In genomic region chr17:46776087-46776486, GRCm38 (mm10) we compare ENCODE assay signal across 30 mouse cellular contexts. TPM values are rescaled to one million over a fixed set of nuclear protein-coding genes. Genes with fewer than 3 reads are reported as not detected.
A peak's percentile ranks its signal among the peaks of the same experiment; 100 is the strongest.
DNase-seq lines count a peak whose midpoint lies in the region; ATAC-seq and TF ChIP-seq lines count a peak whose summit lies in the region.
"Had no signal": no experiment of that assay in that cellular context is flagged by ENCODE, and none has a peak within 500 bp of the region (broad histone marks: within the 10 kb centered on the region; RNA-seq: fewer than 3 reads in every experiment).

No protein-coding gene starts in this region.

- TF ChIP-seq POLR2A in lung, adult 2 months (IDR thresholded peaks at IDR 0.05; ENCODE audit: borderline replicate concordance, extremely low read depth, low read depth, low read length) = no peak
- 0 out of 4 replicates have a peak, but pooled peaks of 1 of the 2 experiments have one; percentile 39 for TF ChIP-seq POLR2A in MEL (IDR thresholded peaks at IDR 0.05; ENCODE audit: control insufficient read depth in 1 of 2, insufficient read depth in 1 of 2, low read depth in 1 of 2, low read length in 2 of 2, poor library complexity in 1 of 2)

- H3K4me3 ChIP-seq in lung, embryonic 14.5 days (ENCODE audit: low read depth, low read length) = no peak overlapping the region
- no peak overlapping the region for H3K4me3 ChIP-seq in lung, adult 2 months (replicated peaks; ENCODE audit: extremely low read depth, low read depth, low read length)
- H3K4me3 ChIP-seq in lung, postnatal 0 days (ENCODE audit: low read depth, low read length) = no peak overlapping the region
- H3K4me3 ChIP-seq in MEL (ENCODE audit: control insufficient read depth in 1 of 2, insufficient read depth in 1 of 2, low read depth in 2 of 2, low read length in 2 of 2) = no peak overlapping the region
- H3K4me3 ChIP-seq in stomach, embryonic 16.5 days (replicated peaks; ENCODE audit: low read length) = no peak overlapping the region
- H3K4me3 ChIP-seq: embryonic facial prominence, embryonic 12.5 days; embryonic facial prominence, embryonic 15.5 days; gastrocnemius, adult 2 months; heart, adult 2 months; heart, embryonic 10.5 days; heart, embryonic 13.5 days had no signal

- no peak overlapping the region for H3K4me2 ChIP-seq in lung, embryonic 14.5 days
- no peak overlapping the region for H3K4me2 ChIP-seq in lung, postnatal 0 days (replicated peaks; ENCODE audit: low read depth, low read length)
- H3K4me2 ChIP-seq in stomach, embryonic 16.5 days (ENCODE audit: low read depth, low read length) = no peak overlapping the region
- H3K4me2 ChIP-seq: embryonic facial prominence, embryonic 12.5 days; embryonic facial prominence, embryonic 15.5 days; heart, embryonic 13.5 days; hindbrain, embryonic 14.5 days had no signal

- ATAC-seq in lung, embryonic 14.5 days (ENCODE audit: insufficient read depth) = no peak
- ATAC-seq in lung, postnatal 0 days = no peak
- no peak for ATAC-seq in stomach, embryonic 16.5 days (ENCODE audit: insufficient read depth, low FRiP score)
- no peak for ATAC-seq in activated CD4-positive, CD25-positive, alpha-beta regulatory T cell, adult 4 months
- ATAC-seq: CD4-positive, CD25-positive, alpha-beta regulatory T cell, adult 4 months; forebrain, embryonic 14.5 days; forebrain, postnatal 0 days; Patski had no signal

- TF ChIP-seq CTCF in lung, embryonic 14.5 days (IDR thresholded peaks at IDR 0.05; ENCODE audit: low read depth) = no peak
- TF ChIP-seq CTCF in lung, adult 2 months (IDR thresholded peaks at IDR 0.05; ENCODE audit: insufficient read depth, low read length) = no peak
- no peak for TF ChIP-seq CTCF in lung, postnatal 0 days (IDR thresholded peaks at IDR 0.05)
- TF ChIP-seq CTCF in MEL (IDR thresholded peaks at IDR 0.05 in 2 of 3, conservative IDR thresholded peaks at IDR 0.05 in 1 of 3; ENCODE audit: control insufficient read depth in 1 of 3, insufficient read depth in 1 of 3, low read depth in 2 of 3, low read length in 3 of 3, poor library complexity in 1 of 3, severe bottlenecking in 1 of 3) = no peak

- H3K27ac ChIP-seq in lung, embryonic 14.5 days (ENCODE audit: low read depth) = peak overlapping the region; percentile 52
- H3K27ac ChIP-seq in lung, postnatal 0 days (ENCODE audit: low read length) = peak overlapping the region; percentile 60
- H3K27ac ChIP-seq in MEL (ENCODE audit: control insufficient read depth, low read depth, low read length) = no peak overlapping the region
- H3K27ac ChIP-seq in stomach, embryonic 16.5 days (ENCODE audit: low read length) = peak overlapping the region; percentile 26; the same call in 1 of the 2 replicates
- H3K27ac ChIP-seq: embryonic facial prominence, embryonic 12.5 days; embryonic facial prominence, embryonic 15.5 days; gastrocnemius, adult 2 months; heart, adult 2 months; heart, embryonic 10.5 days; heart, embryonic 13.5 days; hindbrain, embryonic 14.5 days had no signal

- peaks cover 15% of the 10 kb centered on the region for H3K79me2 ChIP-seq in MEL (ENCODE audit: control insufficient read depth, insufficient read depth, low read length, poor library complexity)

- peaks cover 5% of the 10 kb centered on the region; the same call in 1 of the 2 replicates for H3K4me1 ChIP-seq in lung, embryonic 14.5 days (ENCODE audit: insufficient read depth)
- H3K4me1 ChIP-seq in lung, adult 2 months (ENCODE audit: control insufficient read depth, insufficient read depth, low read length) = peaks cover 2% of the 10 kb centered on the region; the same call in 1 of the 2 replicates
- peaks cover 3% of the 10 kb centered on the region; the same call in 1 of the 2 replicates for H3K4me1 ChIP-seq in lung, postnatal 0 days (ENCODE audit: insufficient read depth, low read depth, low read length)
- H3K4me1 ChIP-seq in MEL (ENCODE audit: control insufficient read depth in 1 of 2, insufficient read depth in 2 of 2, low read length in 2 of 2) = peaks cover 0 to 11% of the 10 kb centered on the region in 2 experiments; a peak in 2 of 4 replicates
- peaks cover 18% of the 10 kb centered on the region for H3K4me1 ChIP-seq in stomach, embryonic 16.5 days (ENCODE audit: control insufficient read depth, insufficient read depth, low read length)

- no peak overlapping the region for H3K9ac ChIP-seq in lung, embryonic 14.5 days
- no peak overlapping the region for H3K9ac ChIP-seq in lung, postnatal 0 days (replicated peaks; ENCODE audit: low read depth)
- no peak overlapping the region for H3K9ac ChIP-seq in MEL (ENCODE audit: control insufficient read depth, low read depth, low read length, poor library complexity, severe bottlenecking)
- no peak overlapping the region for H3K9ac ChIP-seq in stomach, embryonic 16.5 days (ENCODE audit: low read length)
- H3K9ac ChIP-seq: embryonic facial prominence, embryonic 12.5 days; embryonic facial prominence, embryonic 15.5 days; forebrain, postnatal 0 days; heart, embryonic 13.5 days; hindbrain, embryonic 14.5 days had no signal

- no peaks in the 10 kb centered on the region for H3K27me3 ChIP-seq in lung, embryonic 14.5 days (ENCODE audit: insufficient read depth, low read length)
- no peaks in the 10 kb centered on the region for H3K27me3 ChIP-seq in lung, postnatal 0 days (replicated peaks; ENCODE audit: insufficient read depth, low read length)
- H3K27me3 ChIP-seq in MEL (ENCODE audit: control insufficient read depth in 1 of 2, insufficient read depth in 2 of 2, low read length in 2 of 2) = no peaks in the 10 kb centered on the region
- H3K27me3 ChIP-seq in stomach, embryonic 16.5 days (ENCODE audit: control insufficient read depth, insufficient read depth, low read length) = no peaks in the 10 kb centered on the region
- H3K27me3 ChIP-seq: embryonic facial prominence, embryonic 12.5 days; embryonic facial prominence, embryonic 15.5 days; heart, embryonic 13.5 days; Patski had no signal

- WGBS in lung, embryonic 14.5 days = 53% methylated on average over 3 of the region's 3 CpGs
- WGBS in lung, adult 2 months = 64% methylated on average over 3 of the region's 3 CpGs
- 50% methylated on average over 3 of the region's 3 CpGs for WGBS in lung, postnatal 0 days
- WGBS in stomach, embryonic 16.5 days = 38% methylated on average over 3 of the region's 3 CpGs

- H3K36me3 ChIP-seq in lung, embryonic 14.5 days (ENCODE audit: insufficient read depth) = peaks cover 69% of the 10 kb centered on the region
- H3K36me3 ChIP-seq in lung, postnatal 0 days (ENCODE audit: insufficient read depth, low read length) = peaks cover 41% of the 10 kb centered on the region; the same call in 1 of the 2 replicates
- H3K36me3 ChIP-seq in MEL (ENCODE audit: control insufficient read depth in 1 of 2, insufficient read depth in 2 of 2, low read length in 2 of 2) = peaks cover 5 to 6% of the 10 kb centered on the region in 2 experiments
- H3K36me3 ChIP-seq in stomach, embryonic 16.5 days (ENCODE audit: control insufficient read depth, insufficient read depth, low read length) = peaks cover 44% of the 10 kb centered on the region

- TF ChIP-seq EP300 in lung, postnatal 0 days (IDR thresholded peaks at IDR 0.05) = no peak
- TF ChIP-seq EP300 in MEL (IDR thresholded peaks at IDR 0.05; ENCODE audit: low read depth in 1 of 2, low read length in 2 of 2) = no peak

- DNase-seq in lung, embryonic 14.5 days = peak; percentile 27
- no peak for DNase-seq in lung, adult 2 months
- no peak for DNase-seq in lung, postnatal 0 days (ENCODE audit: low spot score)
- DNase-seq in lung, adult 18-20 months = no peak
- peak; percentile 28 for DNase-seq in MEL (ENCODE audit: low read depth, low spot score)
- no peak for DNase-seq in left cerebral cortex, postnatal 10 days (ENCODE audit: extremely low spot score in 1 of 2, low spot score in 2 of 2)
- DNase-seq: adrenal gland, adult 2 months; adrenal gland, postnatal 14 days; cerebellum, adult 11 months; cerebellum, adult 2 months; cerebellum, adult 9-11 months; cerebellum, postnatal 25 days; forebrain, postnatal 0 days; gastrocnemius, adult 2 months; gastrocnemius, postnatal 14 days; heart, adult 2 months; heart, postnatal 14 days; heart, postnatal 4 days had no signal

- H3K9me3 ChIP-seq in lung, embryonic 14.5 days (ENCODE audit: low read depth, low read length) = no peaks in the 10 kb centered on the region
- H3K9me3 ChIP-seq in lung, postnatal 0 days (ENCODE audit: low read length) = no peaks in the 10 kb centered on the region
- H3K9me3 ChIP-seq in MEL (replicated peaks; ENCODE audit: insufficient read depth, low read length) = no peaks in the 10 kb centered on the region
- no peaks in the 10 kb centered on the region for H3K9me3 ChIP-seq in stomach, embryonic 16.5 days (replicated peaks; ENCODE audit: control insufficient read depth, low read length)
- H3K9me3 ChIP-seq: embryonic facial prominence, embryonic 12.5 days; embryonic facial prominence, embryonic 15.5 days; heart, embryonic 10.5 days; heart, embryonic 13.5 days had no signal

- intact Hi-C loops in left cerebral cortex, postnatal 10 days (cut with DNase I) = no loop called here

- no peak for TF ChIP-seq RAD21 in MEL (IDR thresholded peaks at IDR 0.05; ENCODE audit: low read depth, low read length)

RNA-seq across cellular contexts. Expression of gene 2310039H08Rik, which starts 3.7 kb away (rescaled TPM):
- 58.2 and 64.7 TPM in 2 replicates for polyA plus RNA-seq in lung, embryonic 14.5 days (2014; fragmentation: Nextera tagmentation; extraction: Ambion mirVana)
- polyA plus RNA-seq in lung, adult 2 months (2012; rRNA removed) = 65.3 and 79.1 TPM in 2 replicates
- 73.9 and 80.1 TPM in 2 replicates for polyA plus RNA-seq in lung, postnatal 0 days (2015; fragmentation: Nextera tagmentation; extraction: Ambion mirVana)
- total RNA-seq in MEL (2012; rRNA removed) = 41.3 and 42.2 TPM in 2 replicates
- polyA plus RNA-seq in MEL (2012; ENCODE audit: insufficient read depth in 1 of 2, insufficient read length in 2 of 2, low read depth in 1 of 2, low replicate concordance in 2 of 2, missing spikeins in 1 of 2) = 10 to 100 TPM in 1 of 2 experiments, not detected in 1; 53.2 TPM
- polyA plus RNA-seq in stomach, embryonic 16.5 days (2015; fragmentation: Nextera tagmentation; extraction: Ambion mirVana) = 76.2 and 83.8 TPM in 2 replicates
- 10 to 100 TPM; 20.0 to 25.1 TPM for polyA plus RNA-seq in activated CD4-positive, CD25-positive, alpha-beta regulatory T cell, adult 4 months (2017; shearing (Covaris generic))
- 10 to 100 TPM; 13.4 to 14.5 TPM for total RNA-seq in left cerebral cortex, postnatal 10 days (2021)

RNA-seq across cellular contexts. Expression of gene Rpl7l1, which starts 6.4 kb away (rescaled TPM):
- 169 and 171 TPM in 2 replicates for polyA plus RNA-seq in lung, embryonic 14.5 days (2014; fragmentation: Nextera tagmentation; extraction: Ambion mirVana)
- polyA plus RNA-seq in lung, adult 2 months (2012; rRNA removed) = 14.3 and 21.6 TPM in 2 replicates
- polyA plus RNA-seq in lung, postnatal 0 days (2015; fragmentation: Nextera tagmentation; extraction: Ambion mirVana) = 83.2 and 83.7 TPM in 2 replicates
- 152 and 166 TPM in 2 replicates for total RNA-seq in MEL (2012; rRNA removed)
- polyA plus RNA-seq in MEL (2012; ENCODE audit: insufficient read depth in 1 of 2, insufficient read length in 2 of 2, low read depth in 1 of 2, low replicate concordance in 2 of 2, missing spikeins in 1 of 2) = 100 to 1,000 TPM; 174 to 342 TPM
- 151 and 155 TPM in 2 replicates for polyA plus RNA-seq in stomach, embryonic 16.5 days (2015; fragmentation: Nextera tagmentation; extraction: Ambion mirVana)
- 100 to 1,000 TPM; 144 to 146 TPM for polyA plus RNA-seq in activated CD4-positive, CD25-positive, alpha-beta regulatory T cell, adult 4 months (2017; shearing (Covaris generic))
- total RNA-seq in left cerebral cortex, postnatal 10 days (2021) = 10 to 100 TPM; 46.5 to 52.7 TPM

RNA-seq across cellular contexts. Expression of gene Ptcra, which starts 12.6 kb away (rescaled TPM):
- 0.24 and 0.37 TPM in 2 replicates for polyA plus RNA-seq in lung, embryonic 14.5 days (2014; fragmentation: Nextera tagmentation; extraction: Ambion mirVana)
- polyA plus RNA-seq in lung, adult 2 months (2012; rRNA removed) = not detected in 2 replicates
- 0.14 TPM in 1 of 2 replicates, not detected in the other for polyA plus RNA-seq in lung, postnatal 0 days (2015; fragmentation: Nextera tagmentation; extraction: Ambion mirVana)
- 1.7 and 2.0 TPM in 2 replicates for total RNA-seq in MEL (2012; rRNA removed)
- polyA plus RNA-seq in MEL (2012; ENCODE audit: insufficient read depth in 1 of 2, insufficient read length in 2 of 2, low read depth in 1 of 2, low replicate concordance in 2 of 2, missing spikeins in 1 of 2) = 1 to 10 TPM in 1 of 2 experiments, not detected in 1; 1.8 TPM
- 0.17 TPM in 1 of 2 replicates, not detected in the other for polyA plus RNA-seq in stomach, embryonic 16.5 days (2015; fragmentation: Nextera tagmentation; extraction: Ambion mirVana)
- polyA plus RNA-seq in activated CD4-positive, CD25-positive, alpha-beta regulatory T cell, adult 4 months (2017; shearing (Covaris generic)) = not detected
- total RNA-seq in left cerebral cortex, postnatal 10 days (2021) = not detected
- total RNA-seq: adrenal gland, adult 2 months; common myeloid progenitor, adult 5-6 weeks; forebrain, postnatal 0 days; gastrocnemius, adult 2 months; gastrocnemius, postnatal 14 days; heart, adult 2 months; heart, postnatal 4 days had no signal
- polyA plus RNA-seq: adrenal gland, adult 2 months; gonadal fat pad, adult 2 months had no signal

RNA-seq across cellular contexts. Expression of gene Cnpy3, which starts 24.1 kb away (rescaled TPM):
- 77.4 and 79.3 TPM in 2 replicates for polyA plus RNA-seq in lung, embryonic 14.5 days (2014; fragmentation: Nextera tagmentation; extraction: Ambion mirVana)
- 54.9 and 59.7 TPM in 2 replicates for polyA plus RNA-seq in lung, adult 2 months (2012; rRNA removed)
- 44.1 and 47.0 TPM in 2 replicates for polyA plus RNA-seq in lung, postnatal 0 days (2015; fragmentation: Nextera tagmentation; extraction: Ambion mirVana)
- 48.7 and 61.4 TPM in 2 replicates for total RNA-seq in MEL (2012; rRNA removed)
- 10 to 100 TPM in 1 of 2 experiments, not detected in 1; 90.2 TPM for polyA plus RNA-seq in MEL (2012; ENCODE audit: insufficient read depth in 1 of 2, insufficient read length in 2 of 2, low read depth in 1 of 2, low replicate concordance in 2 of 2, missing spikeins in 1 of 2)
- polyA plus RNA-seq in stomach, embryonic 16.5 days (2015; fragmentation: Nextera tagmentation; extraction: Ambion mirVana) = 70.7 and 74.0 TPM in 2 replicates
- polyA plus RNA-seq in activated CD4-positive, CD25-positive, alpha-beta regulatory T cell, adult 4 months (2017; shearing (Covaris generic)) = 10 to 100 TPM; 19.2 to 21.6 TPM
- total RNA-seq in left cerebral cortex, postnatal 10 days (2021) = 10 to 100 TPM; 50.9 to 53.7 TPM

RNA-seq across cellular contexts. Expression of gene Gnmt, which starts 47.1 kb away (rescaled TPM):
- 0.77 and 1.5 TPM in 2 replicates for polyA plus RNA-seq in lung, embryonic 14.5 days (2014; fragmentation: Nextera tagmentation; extraction: Ambion mirVana)
- polyA plus RNA-seq in lung, adult 2 months (2012; rRNA removed) = 13.4 and 14.1 TPM in 2 replicates
- polyA plus RNA-seq in lung, postnatal 0 days (2015; fragmentation: Nextera tagmentation; extraction: Ambion mirVana) = 13.0 and 14.9 TPM in 2 replicates
- 0.23 and 0.62 TPM in 2 replicates for total RNA-seq in MEL (2012; rRNA removed)
- 1 to 10 TPM in 1 of 2 experiments, not detected in 1; 1.6 TPM for polyA plus RNA-seq in MEL (2012; ENCODE audit: insufficient read depth in 1 of 2, insufficient read length in 2 of 2, low read depth in 1 of 2, low replicate concordance in 2 of 2, missing spikeins in 1 of 2)
- 17.1 and 21.8 TPM in 2 replicates for polyA plus RNA-seq in stomach, embryonic 16.5 days (2015; fragmentation: Nextera tagmentation; extraction: Ambion mirVana)
- polyA plus RNA-seq in activated CD4-positive, CD25-positive, alpha-beta regulatory T cell, adult 4 months (2017; shearing (Covaris generic)) = under 1 TPM; 0.54 to 0.83 TPM
- total RNA-seq in left cerebral cortex, postnatal 10 days (2021) = under 1 TPM in 1 of 2 experiments, not detected in 1; 0.69 TPM
- total RNA-seq: common myeloid progenitor, adult 5-6 weeks; forebrain, postnatal 0 days had no signal
- polyA plus RNA-seq: CD4-positive, CD25-positive, alpha-beta regulatory T cell, adult 4 months had no signal

Comparison
In these comparisons a context has a peak if more than half of its experiments do, and no peak if none do; other contexts are left out.
1. DNase-seq: peak in lung, embryonic 14.5 days (single experiment) and MEL (single experiment); none in lung, adult 2 months (single experiment), lung, postnatal 0 days (single experiment), lung, adult 18-20 months (0 of 2) and left cerebral cortex, postnatal 10 days (0 of 2).